Mouse (Mus musculus): ENCODE results near the gene Klf2. TPM values are rescaled to one million over a fixed set of nuclear protein-coding genes. Genes with fewer than 3 reads are reported as not detected.

The Klf2 gene
- total and polyA plus RNA-seq, 2 experiments from 2014 or later: 4.0 to 9.5 TPM

DNA sequence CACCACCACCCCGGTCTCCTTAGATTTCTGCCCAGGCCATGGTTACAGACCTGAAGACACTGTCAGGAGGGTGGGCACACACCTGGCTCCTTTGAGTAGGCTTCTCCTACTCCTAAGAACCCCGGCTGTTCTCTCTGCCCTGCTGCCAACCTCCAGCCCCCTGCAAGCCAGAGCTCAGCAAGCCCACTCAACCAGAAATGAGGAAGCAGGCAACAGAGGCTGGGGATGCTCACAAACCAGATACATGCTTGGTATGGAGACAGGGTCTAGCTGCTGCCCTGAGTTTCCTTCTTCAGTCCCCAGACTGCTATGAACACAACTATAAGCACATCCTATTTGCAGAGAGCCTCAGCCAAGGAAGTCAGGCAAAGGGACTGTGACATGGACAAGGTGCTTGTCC lies 29.3 kb downstream of the Klf2 start:
- H3K27ac ChIP-seq (ENCODE audit: low read depth, low read length): no peak overlapping the region
- no peaks in the 10 kb centered on the region for H3K4me1 ChIP-seq (ENCODE audit: insufficient read depth)
- no peaks in the 10 kb centered on the region for H3K27me3 ChIP-seq (ENCODE audit: insufficient read depth, low read length)
- H3K9ac ChIP-seq: no peak overlapping the region
- H3K4me3 ChIP-seq (ENCODE audit: low read depth, low read length): no peak overlapping the region
- ATAC-seq (no peak), DNase-seq (no peak)
- WGBS: 98% methylated on average over 2 of the region's 2 CpGs
- H3K9me3 ChIP-seq (ENCODE audit: low read length): no peaks in the 10 kb centered on the region
- TF ChIP-seq CTCF (IDR thresholded peaks at IDR 0.05; ENCODE audit: low read depth): no peak
- no peak overlapping the region for H3K4me2 ChIP-seq (ENCODE audit: low read depth)
- peaks cover 59% of the 10 kb centered on the region for H3K36me3 ChIP-seq (ENCODE audit: insufficient read depth)

DNA sequence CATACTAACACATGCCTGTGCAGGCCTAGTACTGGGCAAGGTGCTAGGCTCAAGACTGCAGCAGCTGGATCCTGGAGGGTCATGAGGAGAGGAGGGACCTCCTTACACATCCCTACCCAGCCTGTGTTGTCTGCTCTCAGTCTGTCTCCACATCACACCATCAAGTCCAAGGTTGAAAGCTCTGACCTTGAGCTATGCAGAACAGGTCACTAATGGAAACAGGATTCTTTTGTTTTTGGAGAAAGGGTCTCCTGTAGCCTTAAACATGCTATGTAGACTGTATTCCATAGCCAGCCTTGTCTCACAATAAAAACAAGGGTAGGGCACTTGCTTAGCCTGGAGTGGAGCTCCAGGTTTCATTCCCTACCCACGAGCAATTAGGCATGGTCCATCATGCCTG lies 30.1 kb downstream of the Klf2 start:
- 78% methylated on average over 1 of the region's 1 CpGs for WGBS
- Histone ChIP-seq H3K27ac (ENCODE audit: low read depth, low read length) (no peak overlapping the region), H3K4me1 (ENCODE audit: insufficient read depth) (no peaks in the 10 kb centered on the region), H3K9me3 (ENCODE audit: low read length) (no peaks in the 10 kb centered on the region), H3K27me3 (ENCODE audit: insufficient read depth, low read length) (no peaks in the 10 kb centered on the region), H3K9ac (no peak overlapping the region), H3K36me3 (ENCODE audit: insufficient read depth) (peaks cover 58% of the 10 kb centered on the region), H3K4me3 (ENCODE audit: low read depth, low read length) (no peak overlapping the region), H3K4me2 (ENCODE audit: low read depth) (no peak overlapping the region)
- DNase-seq (no peak), ATAC-seq (no peak)
- TF ChIP-seq CTCF (IDR thresholded peaks at IDR 0.05; ENCODE audit: low read depth): no peak

DNA sequence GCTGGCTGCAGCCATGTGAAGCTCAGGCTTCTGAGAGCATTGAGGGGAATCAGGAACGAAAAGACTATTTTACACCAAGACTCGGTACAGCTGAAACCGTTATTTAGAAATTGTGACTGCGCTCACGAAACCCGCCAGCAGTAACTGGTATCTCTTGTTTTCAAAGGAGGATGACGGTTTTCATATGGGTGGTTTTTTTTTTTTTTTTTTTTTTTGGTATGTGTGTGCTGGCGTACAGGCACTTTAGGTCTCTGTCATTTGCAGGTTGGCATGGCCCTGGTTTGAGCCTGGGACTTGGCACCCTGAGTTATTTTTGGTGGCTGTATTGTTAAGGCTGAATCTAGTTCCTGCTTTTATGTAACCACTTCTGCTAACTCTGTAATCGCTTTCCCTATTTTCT lies 31.0 kb downstream of the Klf2 start:
- DNase-seq (no peak), ATAC-seq (no peak)
- no peaks in the 10 kb centered on the region for H3K9me3 ChIP-seq (ENCODE audit: low read length)
- no peaks in the 10 kb centered on the region for H3K4me1 ChIP-seq (ENCODE audit: insufficient read depth)
- 80% methylated on average over 9 of the region's 9 CpGs for WGBS
- no peak overlapping the region for H3K4me2 ChIP-seq (ENCODE audit: low read depth)
- no peak overlapping the region for H3K9ac ChIP-seq
- no peak for TF ChIP-seq CTCF (IDR thresholded peaks at IDR 0.05; ENCODE audit: low read depth)
- peaks cover 58% of the 10 kb centered on the region for H3K36me3 ChIP-seq (ENCODE audit: insufficient read depth)
- no peak overlapping the region for H3K4me3 ChIP-seq (ENCODE audit: low read depth, low read length)
- H3K27me3 ChIP-seq (ENCODE audit: insufficient read depth, low read length): no peaks in the 10 kb centered on the region
- H3K27ac ChIP-seq (ENCODE audit: low read depth, low read length): no peak overlapping the region

DNA sequence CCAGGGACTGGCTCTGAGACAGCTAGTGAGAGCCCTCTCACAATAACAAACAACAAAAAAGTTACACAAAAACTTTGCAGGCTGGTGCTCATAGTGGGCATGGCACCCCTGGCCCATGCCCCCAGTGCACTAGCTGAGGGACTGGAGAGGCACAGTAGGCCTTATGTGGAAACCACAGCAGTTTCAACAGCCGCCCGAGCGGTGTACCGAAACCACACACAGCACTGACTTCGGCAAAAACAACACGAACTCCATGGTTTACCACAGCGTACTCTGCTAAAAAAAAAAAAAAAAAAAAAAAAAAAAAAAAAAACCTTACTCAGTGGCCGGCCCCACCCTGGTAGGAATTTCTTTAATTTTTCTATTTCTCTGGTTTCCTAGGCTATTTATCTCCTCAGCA lies 31.9 kb downstream of the Klf2 start:
- DNase-seq: no peak
- WGBS: 92% methylated on average over 8 of the region's 8 CpGs
- H3K9ac ChIP-seq: no peak overlapping the region
- H3K9me3 ChIP-seq (ENCODE audit: low read length): no peaks in the 10 kb centered on the region
- H3K4me2 ChIP-seq (ENCODE audit: low read depth): no peak overlapping the region
- H3K27ac ChIP-seq (ENCODE audit: low read depth, low read length): no peak overlapping the region
- no peaks in the 10 kb centered on the region for H3K27me3 ChIP-seq (ENCODE audit: insufficient read depth, low read length)
- H3K4me1 ChIP-seq (ENCODE audit: insufficient read depth): no peaks in the 10 kb centered on the region
- peaks cover 58% of the 10 kb centered on the region for H3K36me3 ChIP-seq (ENCODE audit: insufficient read depth)
- TF ChIP-seq CTCF (IDR thresholded peaks at IDR 0.05; ENCODE audit: low read depth): no peak
- ATAC-seq: no peak
- H3K4me3 ChIP-seq (ENCODE audit: low read depth, low read length): no peak overlapping the region

DNA sequence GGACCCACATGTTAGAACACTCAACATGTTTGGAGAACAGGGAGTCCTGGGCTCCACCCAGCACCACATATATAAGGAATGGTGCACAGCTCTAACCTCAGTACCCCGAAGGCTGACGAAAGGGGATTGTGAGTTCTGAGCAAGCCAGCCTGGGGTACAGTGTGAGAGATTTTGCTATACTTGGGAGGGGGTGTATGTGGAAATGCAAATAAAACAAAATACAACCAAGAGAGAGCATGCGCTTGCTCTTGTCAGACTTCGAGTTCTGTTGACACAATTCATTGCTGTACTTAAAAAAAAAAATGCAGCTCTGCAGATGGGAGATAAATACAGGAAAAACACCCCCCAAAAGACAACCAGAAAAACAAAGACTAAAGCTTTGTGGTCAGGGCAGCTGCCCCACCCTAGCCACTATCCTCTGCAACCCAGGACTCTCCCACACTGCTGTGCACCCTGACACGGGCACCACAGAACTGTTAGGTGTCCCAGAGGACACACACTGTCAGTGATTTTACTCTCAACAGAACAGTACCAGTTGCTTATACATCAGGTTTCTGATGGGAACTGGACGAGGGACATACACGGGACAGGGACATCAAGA lies 32.7 kb downstream of the Klf2 start:
- peaks cover 60% of the 10 kb centered on the region for H3K36me3 ChIP-seq (ENCODE audit: insufficient read depth)
- H3K4me1 ChIP-seq (ENCODE audit: insufficient read depth): no peaks in the 10 kb centered on the region
- 93% methylated on average over 7 of the region's 7 CpGs for WGBS
- no peak for ATAC-seq
- no peaks in the 10 kb centered on the region for H3K9me3 ChIP-seq (ENCODE audit: low read length)
- H3K4me3 ChIP-seq (ENCODE audit: low read depth, low read length): no peak overlapping the region
- H3K27ac ChIP-seq (ENCODE audit: low read depth, low read length): no peak overlapping the region
- H3K9ac ChIP-seq: no peak overlapping the region
- no peak for DNase-seq
- H3K27me3 ChIP-seq (ENCODE audit: insufficient read depth, low read length): no peaks in the 10 kb centered on the region
- no peak for TF ChIP-seq CTCF (IDR thresholded peaks at IDR 0.05; ENCODE audit: low read depth)
- no peak overlapping the region for H3K4me2 ChIP-seq (ENCODE audit: low read depth)

DNA sequence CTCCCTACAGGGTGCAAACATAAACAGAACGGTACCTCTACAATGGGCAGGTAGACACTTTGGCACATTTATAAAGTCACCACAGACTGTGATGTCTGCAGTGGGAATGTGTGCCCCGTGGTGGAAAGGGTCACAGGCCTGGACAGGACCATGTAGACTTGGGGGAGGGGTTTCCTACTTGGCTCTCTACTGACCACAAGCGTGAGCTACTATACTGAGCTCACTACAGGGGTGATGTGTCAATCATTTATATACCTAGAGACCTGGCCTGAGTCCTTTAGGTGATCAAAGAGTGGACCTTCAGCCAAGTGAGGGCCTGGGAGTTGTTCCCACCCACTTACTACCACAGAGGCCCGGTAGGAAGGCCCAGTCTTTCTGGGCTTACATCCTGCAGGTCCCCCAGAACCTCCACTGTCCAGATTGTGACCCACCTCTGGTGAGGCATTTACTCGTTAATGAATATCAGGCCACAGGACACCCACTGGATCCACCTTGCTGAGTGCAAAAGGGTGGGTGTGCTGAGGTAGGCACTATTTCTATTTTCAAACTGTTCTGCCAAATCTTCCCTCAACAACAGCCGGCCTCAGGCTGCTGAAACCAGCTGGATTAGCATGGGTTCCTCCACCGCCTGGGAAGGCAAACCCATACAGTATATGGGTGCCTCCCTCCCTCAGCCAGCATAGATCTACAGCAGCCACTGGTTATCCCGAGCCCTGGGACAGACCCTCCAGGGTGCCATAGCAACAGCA lies 34.3 kb downstream of the Klf2 start:
- DNase-seq: no peak
- H3K9me3 ChIP-seq (ENCODE audit: low read length): no peaks in the 10 kb centered on the region
- H3K4me2 ChIP-seq (ENCODE audit: low read depth): no peak overlapping the region
- no peaks in the 10 kb centered on the region for H3K4me1 ChIP-seq (ENCODE audit: insufficient read depth)
- peaks cover 63% of the 10 kb centered on the region for H3K36me3 ChIP-seq (ENCODE audit: insufficient read depth)
- H3K4me3 ChIP-seq (ENCODE audit: low read depth, low read length): no peak overlapping the region
- H3K27ac ChIP-seq (ENCODE audit: low read depth, low read length): no peak overlapping the region
- ATAC-seq: peak; percentile 44; the same call in 1 of the 2 replicates
- no peaks in the 10 kb centered on the region for H3K27me3 ChIP-seq (ENCODE audit: insufficient read depth, low read length)
- 83% methylated on average over 8 of the region's 8 CpGs for WGBS
- H3K9ac ChIP-seq: no peak overlapping the region
- no peak for TF ChIP-seq CTCF (IDR thresholded peaks at IDR 0.05; ENCODE audit: low read depth)

DNA sequence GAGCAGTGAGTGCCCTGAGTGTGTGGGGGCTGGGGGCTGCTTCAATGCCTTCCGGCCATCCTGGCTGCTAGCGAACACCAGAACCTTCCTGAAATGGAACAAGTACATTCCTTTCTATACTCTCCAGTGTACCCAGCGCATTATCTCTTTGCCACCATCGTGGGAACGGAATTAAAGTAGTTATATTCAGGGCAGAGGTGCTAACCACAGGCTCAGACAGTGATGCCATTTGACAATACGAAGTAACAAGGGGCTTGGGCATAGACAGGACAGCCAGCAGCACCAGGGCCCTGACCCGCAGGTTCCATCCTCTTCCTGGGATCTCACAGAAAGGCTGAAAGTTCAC lies 34.8 kb downstream of the Klf2 start:
- DNase-seq (no peak), ATAC-seq (no peak)
- no peak overlapping the region for H3K4me2 ChIP-seq (ENCODE audit: low read depth)
- H3K4me3 ChIP-seq (ENCODE audit: low read depth, low read length): no peak overlapping the region
- no peak for TF ChIP-seq CTCF (IDR thresholded peaks at IDR 0.05; ENCODE audit: low read depth)
- H3K36me3 ChIP-seq (ENCODE audit: insufficient read depth): peaks cover 65% of the 10 kb centered on the region
- H3K9ac ChIP-seq: no peak overlapping the region
- H3K4me1 ChIP-seq (ENCODE audit: insufficient read depth): no peaks in the 10 kb centered on the region
- no peaks in the 10 kb centered on the region for H3K27me3 ChIP-seq (ENCODE audit: insufficient read depth, low read length)
- no peak overlapping the region for H3K27ac ChIP-seq (ENCODE audit: low read depth, low read length)
- no peaks in the 10 kb centered on the region for H3K9me3 ChIP-seq (ENCODE audit: low read length)
- 92% methylated on average over 7 of the region's 7 CpGs for WGBS
